Mouse (Mus musculus): ENCODE results near the gene Parm1. TPM values are rescaled to one million over a fixed set of nuclear protein-coding genes. Genes with fewer than 3 reads are reported as not detected.

Parm1 gene
- polyA plus RNA-seq, 1 experiment from 2014 or later, result 9.6 TPM

DNA sequence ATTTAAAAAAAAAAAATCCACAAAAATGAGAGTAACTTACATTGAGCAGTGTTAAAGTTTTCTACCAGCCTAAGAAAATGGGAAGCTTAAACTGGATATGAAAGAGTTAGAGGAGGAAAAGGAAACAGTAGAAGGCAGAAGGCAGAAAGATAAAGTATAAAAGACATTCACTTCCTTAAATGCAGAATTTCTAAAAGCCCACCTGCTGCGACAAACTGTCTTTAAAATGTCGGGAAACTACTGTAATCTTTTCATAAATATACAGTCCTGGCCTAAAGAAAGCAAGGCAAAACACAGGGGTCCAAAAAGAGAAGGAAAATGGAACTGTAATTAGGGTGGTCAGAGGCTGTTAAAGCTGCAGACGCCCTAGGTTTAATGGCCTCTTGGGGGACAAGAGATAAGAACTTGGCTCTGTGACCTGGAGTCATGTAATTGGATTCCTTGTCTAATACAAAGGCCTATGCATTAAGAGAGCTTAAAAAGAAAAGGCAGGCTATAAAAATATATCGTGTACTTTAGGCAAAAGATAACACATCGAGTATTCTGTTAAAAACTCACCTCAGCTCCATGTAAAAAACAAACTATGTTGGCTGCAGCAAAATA lies 13.0 kb upstream of the Parm1 start:
- Histone ChIP-seq H3K9me3 (ENCODE audit: control insufficient read depth, low read length) (0 out of 2 replicates have a peak, but pooled peaks cover 2% of the 10 kb centered on the region), H3K36me3 (ENCODE audit: control insufficient read depth, insufficient read depth, low read length) (no peaks in the 10 kb centered on the region), H3K4me2 (no peak overlapping the region), H3K4me3 (ENCODE audit: low read depth, low read length) (no peak overlapping the region), H3K27me3 (replicated peaks; ENCODE audit: control insufficient read depth, insufficient read depth, low read length) (no peaks in the 10 kb centered on the region), H3K4me1 (replicated peaks; ENCODE audit: control insufficient read depth, insufficient read depth, low read length) (no peaks in the 10 kb centered on the region), H3K27ac (ENCODE audit: low read depth, low read length) (no peak overlapping the region), H3K9ac (ENCODE audit: low read depth, low read length) (no peak overlapping the region)
- DNase-seq (ENCODE audit: low spot score) (no peak), ATAC-seq (replicated peaks; ENCODE audit: low FRiP score) (no peak)
- 44% methylated on average over 5 of the region's 5 CpGs for WGBS

DNA sequence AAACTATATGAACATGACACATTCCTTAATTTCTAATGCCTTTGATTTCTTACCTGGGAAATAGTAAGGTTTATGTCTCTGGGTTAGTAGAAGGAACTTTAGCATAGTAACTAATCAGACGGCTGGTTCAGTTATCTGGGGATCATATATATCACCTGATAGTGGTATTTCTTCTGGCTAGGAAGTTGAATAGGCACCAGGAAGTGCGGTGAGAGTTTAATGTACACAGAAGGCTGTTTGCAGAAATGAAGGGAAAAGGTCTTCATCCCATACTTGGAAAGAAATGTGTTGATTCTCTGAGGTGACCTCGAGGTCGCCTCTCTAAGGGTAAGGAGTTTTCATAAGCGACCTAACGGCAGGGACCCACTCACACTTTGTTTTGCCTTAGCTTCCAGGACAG lies 338 bp upstream of the Parm1 start:
- Histone ChIP-seq H3K27me3 (replicated peaks; ENCODE audit: control insufficient read depth, insufficient read depth, low read length) (no peaks in the 10 kb centered on the region), H3K9me3 (ENCODE audit: control insufficient read depth, low read length) (no peaks in the 10 kb centered on the region), H3K9ac (ENCODE audit: low read depth, low read length) (no peak overlapping the region), H3K4me3 (ENCODE audit: low read depth, low read length) (peak overlapping the region; percentile 60; the same call in 1 of the 2 replicates), H3K36me3 (ENCODE audit: control insufficient read depth, insufficient read depth, low read length) (no peaks in the 10 kb centered on the region), H3K27ac (ENCODE audit: low read depth, low read length) (no peak overlapping the region), H3K4me1 (replicated peaks; ENCODE audit: control insufficient read depth, insufficient read depth, low read length) (peaks cover 9% of the 10 kb centered on the region), H3K4me2 (peak overlapping the region; percentile 97)
- ATAC-seq (replicated peaks; ENCODE audit: low FRiP score) (no peak), DNase-seq (ENCODE audit: low spot score) (no peak)
- 15% methylated on average over 6 of the region's 6 CpGs for WGBS

DNA sequence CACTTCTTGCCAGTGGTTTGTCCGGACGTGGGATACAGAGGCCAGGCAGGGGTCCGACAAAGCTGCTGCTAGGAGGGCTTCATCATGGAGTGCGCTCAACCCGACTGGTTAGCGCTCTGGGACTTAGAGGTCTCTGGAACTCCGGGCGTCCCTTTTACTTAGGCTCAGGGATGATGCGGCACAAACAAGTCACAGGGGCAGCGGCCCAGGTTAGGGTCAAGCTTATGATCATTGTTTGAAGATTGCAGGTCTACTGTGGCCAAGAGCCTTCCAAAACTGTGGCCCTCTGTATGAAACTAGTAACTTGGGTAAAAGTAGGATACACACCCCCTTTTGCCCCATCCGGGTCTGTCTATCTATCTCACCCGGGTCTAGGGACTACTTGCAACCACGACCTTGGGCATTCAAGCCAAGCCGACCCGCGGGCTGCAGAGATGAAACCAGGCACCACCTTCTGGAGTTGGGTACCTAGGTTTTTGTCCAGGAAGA lies 931 bp downstream of the Parm1 start:
- Histone ChIP-seq H3K27me3 (replicated peaks; ENCODE audit: control insufficient read depth, insufficient read depth, low read length) (no peaks in the 10 kb centered on the region), H3K4me1 (replicated peaks; ENCODE audit: control insufficient read depth, insufficient read depth, low read length) (peaks cover 11% of the 10 kb centered on the region), H3K27ac (ENCODE audit: low read depth, low read length) (no peak overlapping the region), H3K36me3 (ENCODE audit: control insufficient read depth, insufficient read depth, low read length) (no peaks in the 10 kb centered on the region), H3K9me3 (ENCODE audit: control insufficient read depth, low read length) (no peaks in the 10 kb centered on the region), H3K9ac (ENCODE audit: low read depth, low read length) (peak overlapping the region; percentile 40; the same call in 1 of the 2 replicates), H3K4me2 (peak overlapping the region; percentile 97), H3K4me3 (ENCODE audit: low read depth, low read length) (peak overlapping the region; percentile 60)
- 4% methylated on average over 16 of the region's 16 CpGs for WGBS
- ATAC-seq (replicated peaks; ENCODE audit: low FRiP score), result no peak; the same call in 1 of the 2 replicates
- DNase-seq (ENCODE audit: low spot score), result peak; percentile 41

- Histone ChIP-seq H3K9ac (ENCODE audit: low read depth, low read length) (no peak overlapping the region), H3K27me3 (replicated peaks; ENCODE audit: control insufficient read depth, insufficient read depth, low read length) (no peaks in the 10 kb centered on the region), H3K4me2 (peak overlapping the region; percentile 97), H3K4me1 (replicated peaks; ENCODE audit: control insufficient read depth, insufficient read depth, low read length) (peaks cover 11% of the 10 kb centered on the region), H3K9me3 (ENCODE audit: control insufficient read depth, low read length) (no peaks in the 10 kb centered on the region), H3K36me3 (ENCODE audit: control insufficient read depth, insufficient read depth, low read length) (no peaks in the 10 kb centered on the region), H3K27ac (ENCODE audit: low read depth, low read length) (no peak overlapping the region), H3K4me3 (ENCODE audit: low read depth, low read length) (peak overlapping the region; percentile 60)
- no peak for ATAC-seq (replicated peaks; ENCODE audit: low FRiP score)
- peak; percentile 35 for DNase-seq (ENCODE audit: low spot score)
- 29% methylated on average over 7 of the region's 7 CpGs for WGBS
Measured at GRCm38 (mm10) chr5:91518946-91519345, 1.5 kb downstream of the Parm1 start.

GRCm38 (mm10) chr5:91519521-91519920 lies 2.1 kb downstream of the Parm1 start:
- H3K4me1 ChIP-seq (replicated peaks; ENCODE audit: control insufficient read depth, insufficient read depth, low read length), result peaks cover 11% of the 10 kb centered on the region
- no peaks in the 10 kb centered on the region for H3K27me3 ChIP-seq (replicated peaks; ENCODE audit: control insufficient read depth, insufficient read depth, low read length)
- no peak overlapping the region for H3K27ac ChIP-seq (ENCODE audit: low read depth, low read length)
- no peak for DNase-seq (ENCODE audit: low spot score)
- no peaks in the 10 kb centered on the region for H3K36me3 ChIP-seq (ENCODE audit: control insufficient read depth, insufficient read depth, low read length)
- H3K9ac ChIP-seq (ENCODE audit: low read depth, low read length), result no peak overlapping the region
- no peak overlapping the region for H3K4me3 ChIP-seq (ENCODE audit: low read depth, low read length)
- H3K4me2 ChIP-seq, result peak overlapping the region; percentile 97
- WGBS, result 46% methylated on average over 4 of the region's 4 CpGs
- no peaks in the 10 kb centered on the region for H3K9me3 ChIP-seq (ENCODE audit: control insufficient read depth, low read length)
- no peak for ATAC-seq (replicated peaks; ENCODE audit: low FRiP score)

DNA sequence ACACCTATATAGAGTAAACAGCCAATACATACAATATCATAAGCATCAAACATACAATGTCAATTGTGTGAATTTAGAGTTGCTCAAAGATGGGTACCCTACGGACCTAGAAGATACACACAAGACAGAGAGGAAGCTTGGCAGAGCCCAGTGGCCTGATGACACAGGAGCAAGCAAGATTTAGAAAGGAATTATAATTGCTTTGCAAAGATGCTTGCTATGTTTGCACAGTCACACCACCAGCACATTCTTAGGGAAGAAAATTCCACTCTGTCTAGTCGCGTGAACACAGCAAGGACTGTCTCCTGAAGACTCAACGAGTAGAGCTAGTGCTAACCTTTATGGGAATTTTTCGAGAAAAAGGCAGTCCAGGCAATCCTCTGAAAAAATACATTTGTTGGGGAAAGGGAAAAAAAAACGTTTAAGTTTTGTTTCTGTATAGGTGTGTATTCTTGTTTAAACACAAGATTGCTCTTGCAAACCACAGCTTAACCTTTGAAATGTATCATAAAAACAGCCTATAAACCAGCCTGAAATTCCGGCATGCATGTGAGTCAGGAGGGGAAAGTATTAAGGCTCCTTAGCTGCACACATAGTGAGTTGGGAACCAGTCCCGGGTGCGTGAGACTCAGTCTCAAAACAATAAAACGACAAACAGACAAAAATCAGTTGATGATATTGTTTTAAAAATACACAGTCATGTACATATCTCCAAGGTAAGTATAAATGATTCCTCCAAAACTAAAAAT lies 15.5 kb downstream of the Parm1 start:
- no peak overlapping the region for H3K4me2 ChIP-seq
- ATAC-seq (replicated peaks; ENCODE audit: low FRiP score) (no peak), DNase-seq (ENCODE audit: low spot score) (no peak)
- H3K27ac ChIP-seq (ENCODE audit: low read depth, low read length), result no peak overlapping the region
- no peak overlapping the region for H3K4me3 ChIP-seq (ENCODE audit: low read depth, low read length)
- H3K4me1 ChIP-seq (replicated peaks; ENCODE audit: control insufficient read depth, insufficient read depth, low read length), result no peaks in the 10 kb centered on the region
- 81% methylated on average over 10 of the region's 10 CpGs for WGBS
- H3K36me3 ChIP-seq (ENCODE audit: control insufficient read depth, insufficient read depth, low read length), result no peaks in the 10 kb centered on the region
- H3K9me3 ChIP-seq (ENCODE audit: control insufficient read depth, low read length), result no peaks in the 10 kb centered on the region
- H3K27me3 ChIP-seq (replicated peaks; ENCODE audit: control insufficient read depth, insufficient read depth, low read length), result no peaks in the 10 kb centered on the region
- H3K9ac ChIP-seq (ENCODE audit: low read depth, low read length), result no peak overlapping the region

DNA sequence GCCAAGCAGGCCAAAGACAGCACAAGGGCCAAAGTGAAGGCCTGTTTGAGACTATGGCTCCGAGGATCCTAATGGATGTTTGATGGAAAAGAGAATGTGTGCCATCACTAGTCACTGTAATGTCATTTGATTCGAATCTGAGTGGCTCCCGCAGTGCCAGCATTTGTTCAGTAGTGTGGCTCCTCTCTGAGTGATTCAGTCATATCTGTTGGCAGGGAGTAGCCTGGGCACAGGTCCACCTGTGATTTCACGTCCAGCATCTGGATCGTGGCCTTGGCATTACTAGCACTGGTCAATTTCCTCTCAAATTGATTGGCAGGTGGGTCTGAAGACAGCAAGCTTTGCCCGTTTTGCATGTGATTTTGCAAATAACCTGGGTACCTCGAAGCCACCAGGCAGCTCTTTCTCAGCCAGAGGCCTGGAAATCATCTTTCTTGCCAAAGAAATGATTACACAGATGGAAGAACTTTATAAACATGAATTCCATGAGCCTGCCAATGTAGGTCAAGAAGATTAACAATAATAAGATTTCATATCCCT lies 41.7 kb downstream of the Parm1 start:
- Histone ChIP-seq H3K36me3 (ENCODE audit: control insufficient read depth, insufficient read depth, low read length) (no peaks in the 10 kb centered on the region), H3K27ac (ENCODE audit: low read depth, low read length) (no peak overlapping the region), H3K4me3 (ENCODE audit: low read depth, low read length) (no peak overlapping the region), H3K4me1 (replicated peaks; ENCODE audit: control insufficient read depth, insufficient read depth, low read length) (no peaks in the 10 kb centered on the region), H3K27me3 (replicated peaks; ENCODE audit: control insufficient read depth, insufficient read depth, low read length) (no peaks in the 10 kb centered on the region), H3K9ac (ENCODE audit: low read depth, low read length) (no peak overlapping the region), H3K9me3 (ENCODE audit: control insufficient read depth, low read length) (no peaks in the 10 kb centered on the region), H3K4me2 (no peak overlapping the region)
- ATAC-seq (replicated peaks; ENCODE audit: low FRiP score), result no peak
- no peak for DNase-seq (ENCODE audit: low spot score)
- 81% methylated on average over 7 of the region's 7 CpGs for WGBS

GRCm38 (mm10) chr5:91559711-91560110 lies 42.3 kb downstream of the Parm1 start:
- H3K27ac ChIP-seq (ENCODE audit: low read depth, low read length), result no peak overlapping the region
- ATAC-seq (replicated peaks; ENCODE audit: low FRiP score) (no peak), DNase-seq (ENCODE audit: low spot score) (no peak)
- H3K4me3 ChIP-seq (ENCODE audit: low read depth, low read length), result no peak overlapping the region
- H3K27me3 ChIP-seq (replicated peaks; ENCODE audit: control insufficient read depth, insufficient read depth, low read length), result no peaks in the 10 kb centered on the region
- H3K4me1 ChIP-seq (replicated peaks; ENCODE audit: control insufficient read depth, insufficient read depth, low read length), result no peaks in the 10 kb centered on the region
- WGBS, result 68% methylated on average over 2 of the region's 2 CpGs
- H3K36me3 ChIP-seq (ENCODE audit: control insufficient read depth, insufficient read depth, low read length), result no peaks in the 10 kb centered on the region
- no peak overlapping the region for H3K9ac ChIP-seq (ENCODE audit: low read depth, low read length)
- no peak overlapping the region for H3K4me2 ChIP-seq
- H3K9me3 ChIP-seq (ENCODE audit: control insufficient read depth, low read length), result no peaks in the 10 kb centered on the region

All from liver, embryonic 11.5 days (tissue).